14 mouse cellular contexts compared by ENCODE assay signal in genomic region chr10:128516677-128517076, GRCm38 (mm10). TPM values are rescaled to one million over a fixed set of nuclear protein-coding genes. Genes with fewer than 3 reads are reported as not detected.
DNase-seq lines count a peak whose midpoint lies in the region; ATAC-seq and TF ChIP-seq lines count a peak whose summit lies in the region.
"Had no signal": no experiment of that assay in that cellular context is flagged by ENCODE, and none has a peak within 500 bp of the region (broad histone marks: within the 10 kb centered on the region; RNA-seq: fewer than 3 reads in every experiment).

No protein-coding gene starts in this region.

- no peak overlapping the region for H3K27ac ChIP-seq in heart, embryonic 13.5 days (replicated peaks)
- no peak overlapping the region for H3K27ac ChIP-seq in stomach, postnatal 0 days (replicated peaks)
- H3K27ac ChIP-seq: hindbrain, embryonic 13.5 days; liver, embryonic 15.5 days; stomach, embryonic 15.5 days had no signal

- no peaks in the 10 kb centered on the region for H3K4me1 ChIP-seq in heart, embryonic 13.5 days
- H3K4me1 ChIP-seq in stomach, postnatal 0 days (replicated peaks; ENCODE audit: control insufficient read depth, insufficient read depth) = no peaks in the 10 kb centered on the region
- H3K4me1 ChIP-seq: hindbrain, embryonic 13.5 days; stomach, embryonic 15.5 days had no signal

- no peak overlapping the region for H3K4me3 ChIP-seq in heart, embryonic 13.5 days
- no peak overlapping the region for H3K4me3 ChIP-seq in stomach, postnatal 0 days (ENCODE audit: low read depth, low read length)
- H3K4me3 ChIP-seq: hindbrain, embryonic 13.5 days; liver, embryonic 15.5 days; stomach, embryonic 15.5 days had no signal

- peaks cover 16% of the 10 kb centered on the region for H3K27me3 ChIP-seq in heart, embryonic 13.5 days (replicated peaks)
- H3K27me3 ChIP-seq in stomach, postnatal 0 days (ENCODE audit: control insufficient read depth, insufficient read depth, low read length) = no peaks in the 10 kb centered on the region
- H3K27me3 ChIP-seq: liver, embryonic 15.5 days; stomach, embryonic 15.5 days had no signal

- H3K4me2 ChIP-seq in heart, embryonic 13.5 days = peak overlapping the region; percentile 57; the same call in 1 of the 2 replicates
- no peak overlapping the region for H3K4me2 ChIP-seq in stomach, postnatal 0 days (replicated peaks; ENCODE audit: low read depth)
- H3K4me2 ChIP-seq: hindbrain, embryonic 13.5 days had no signal

- ATAC-seq in heart, embryonic 13.5 days (ENCODE audit: extremely low read depth, insufficient number of reproducible peaks, low FRiP score, low TSS enrichment) = no peak
- peak; percentile 61 to 65; a peak in 3 of 4 replicates for ATAC-seq in hematopoietic stem cell, adult 5-6 weeks (replicated peaks in 1 of 2; ENCODE audit: insufficient read depth in 1 of 2, low FRiP score in 2 of 2, low TSS enrichment in 1 of 2, low read depth in 1 of 2, poor library complexity in 2 of 2, severe bottlenecking in 2 of 2)
- ATAC-seq in stomach, postnatal 0 days (ENCODE audit: low FRiP score, low TSS enrichment) = peak; percentile 45; the same call in 1 of the 2 replicates
- ATAC-seq: CD4-positive, CD25-positive, alpha-beta regulatory T cell, adult 4 months had no signal

- no peak for TF ChIP-seq CTCF in stomach, postnatal 0 days (IDR thresholded peaks at IDR 0.05; ENCODE audit: low read depth)

- no peaks in the 10 kb centered on the region for H3K9me3 ChIP-seq in heart, embryonic 13.5 days
- H3K9me3 ChIP-seq in stomach, postnatal 0 days (ENCODE audit: control insufficient read depth, low read length) = no peaks in the 10 kb centered on the region
- H3K9me3 ChIP-seq: hindbrain, embryonic 13.5 days; liver, embryonic 15.5 days; stomach, embryonic 15.5 days had no signal

- no peak for DNase-seq in heart, adult 18-20 months
- peak; percentile 54 for DNase-seq in lung, postnatal 10 days
- no peak for DNase-seq in lung, postnatal 25 days (ENCODE audit: low spot score)
- no peak for DNase-seq in stomach, postnatal 0 days (ENCODE audit: low spot score)
- DNase-seq in right cerebral cortex, adult 2 months (ENCODE audit: low spot score in 2 of 2) = no peak
- DNase-seq in ovary, postnatal 14 days (ENCODE audit: low spot score) = no peak
- DNase-seq: cerebellum, postnatal 25 days; thymus, postnatal 25 days had no signal

- TF ChIP-seq EP300 in stomach, postnatal 0 days (optimal IDR thresholded peaks at IDR 0.05) = no peak

- H3K9ac ChIP-seq in heart, embryonic 13.5 days = no peak overlapping the region
- H3K9ac ChIP-seq in stomach, postnatal 0 days (ENCODE audit: low read length) = no peak overlapping the region
- H3K9ac ChIP-seq: hindbrain, embryonic 13.5 days; liver, embryonic 15.5 days; stomach, embryonic 15.5 days had no signal

- H3K36me3 ChIP-seq in heart, embryonic 13.5 days = peaks cover 95% of the 10 kb centered on the region
- peaks cover 24% of the 10 kb centered on the region for H3K36me3 ChIP-seq in stomach, postnatal 0 days (ENCODE audit: control insufficient read depth, insufficient read depth, low read length)

- 32% methylated on average over 6 of the region's 6 CpGs for WGBS in heart, embryonic 13.5 days
- 43% methylated on average over 6 of the region's 6 CpGs for WGBS in stomach, postnatal 0 days

RNA-seq across cellular contexts. Expression of gene Esyt1, which starts 9.0 kb away (rescaled TPM):
- 17.2 and 17.3 TPM in 2 replicates for polyA plus RNA-seq in heart, embryonic 13.5 days (2015; fragmentation: Nextera tagmentation; extraction: Ambion mirVana)
- total RNA-seq in heart, adult 18-20 months (2021) = 10 to 100 TPM; 15.9 to 19.9 TPM
- 70.7 and 75.9 TPM in 2 replicates for total RNA-seq in hematopoietic stem cell, adult 5-6 weeks (2017)
- polyA plus RNA-seq in stomach, postnatal 0 days (2015; fragmentation: Nextera tagmentation; extraction: Ambion mirVana) = 15.0 and 15.1 TPM in 2 replicates

RNA-seq across cellular contexts. Expression of gene Myl6b, which starts 18.2 kb away (rescaled TPM):
- polyA plus RNA-seq in heart, embryonic 13.5 days (2015; fragmentation: Nextera tagmentation; extraction: Ambion mirVana) = 3.2 and 4.5 TPM in 2 replicates
- total RNA-seq in heart, adult 18-20 months (2021) = 1 to 10 TPM; 3.2 to 3.3 TPM
- 1.3 and 3.9 TPM in 2 replicates for total RNA-seq in hematopoietic stem cell, adult 5-6 weeks (2017)
- polyA plus RNA-seq in stomach, postnatal 0 days (2015; fragmentation: Nextera tagmentation; extraction: Ambion mirVana) = 2.2 and 2.6 TPM in 2 replicates

RNA-seq across cellular contexts. Expression of gene Myl6, which starts 22.7 kb away (rescaled TPM):
- polyA plus RNA-seq in heart, embryonic 13.5 days (2015; fragmentation: Nextera tagmentation; extraction: Ambion mirVana) = 1,202 and 1,344 TPM in 2 replicates
- 100 to 1,000 TPM; 253 to 273 TPM for total RNA-seq in heart, adult 18-20 months (2021)
- total RNA-seq in hematopoietic stem cell, adult 5-6 weeks (2017) = 988 and 1,295 TPM in 2 replicates
- polyA plus RNA-seq in stomach, postnatal 0 days (2015; fragmentation: Nextera tagmentation; extraction: Ambion mirVana) = 2,935 and 3,187 TPM in 2 replicates

RNA-seq across cellular contexts. Expression of gene Zc3h10, which starts 30.9 kb away (rescaled TPM):
- 7.6 and 9.4 TPM in 2 replicates for polyA plus RNA-seq in heart, embryonic 13.5 days (2015; fragmentation: Nextera tagmentation; extraction: Ambion mirVana)
- 1 to 10 TPM; 7.7 to 8.2 TPM for total RNA-seq in heart, adult 18-20 months (2021)
- total RNA-seq in hematopoietic stem cell, adult 5-6 weeks (2017) = 13.9 and 16.3 TPM in 2 replicates
- polyA plus RNA-seq in stomach, postnatal 0 days (2015; fragmentation: Nextera tagmentation; extraction: Ambion mirVana) = 7.8 and 8.5 TPM in 2 replicates

RNA-seq across cellular contexts. Expression of gene Rpl41, which starts 32.4 kb away (rescaled TPM):
- polyA plus RNA-seq in heart, embryonic 13.5 days (2015; fragmentation: Nextera tagmentation; extraction: Ambion mirVana) = 2,656 and 2,881 TPM in 2 replicates
- total RNA-seq in heart, adult 18-20 months (2021) = 1,000 to 10,000 TPM; 1,490 to 1,551 TPM
- 2,366 and 3,073 TPM in 2 replicates for total RNA-seq in hematopoietic stem cell, adult 5-6 weeks (2017)
- polyA plus RNA-seq in stomach, postnatal 0 days (2015; fragmentation: Nextera tagmentation; extraction: Ambion mirVana) = 3,550 and 3,693 TPM in 2 replicates
